Mouse (Mus musculus): ENCODE measurements around the gene Hist1h1t. TPM values are rescaled to one million over a fixed set of nuclear protein-coding genes. Genes with fewer than 3 reads are reported as not detected.

Gene Hist1h1t
- total and polyA plus RNA-seq, 2 experiments from 2014 or later, result 1.6 TPM; not detected in 1

- H3K27me3 ChIP-seq (ENCODE audit: insufficient read depth, low read length), result no peaks in the 10 kb centered on the region
- H3K9me3 ChIP-seq (ENCODE audit: low read length), result no peaks in the 10 kb centered on the region
- no peak overlapping the region for H3K27ac ChIP-seq
- no peaks in the 10 kb centered on the region for H3K4me1 ChIP-seq (ENCODE audit: insufficient read depth, low read length)
- H3K4me3 ChIP-seq (ENCODE audit: low read length), result no peak overlapping the region
- no peak for ATAC-seq
- H3K9ac ChIP-seq (replicated peaks; ENCODE audit: low read length), result no peak overlapping the region
- H3K4me2 ChIP-seq (ENCODE audit: low read depth, low read length), result no peak overlapping the region
- 67% methylated on average over 4 of the region's 4 CpGs for WGBS
- TF ChIP-seq CTCF (IDR thresholded peaks at IDR 0.05; ENCODE audit: low read depth), result no peak
- no peaks in the 10 kb centered on the region for H3K36me3 ChIP-seq (ENCODE audit: insufficient read depth, low read length)
- no peak for DNase-seq (ENCODE audit: low spot score)
Measured at GRCm38 (mm10) chr13:23724239-23724638, 28.6 kb downstream of the Hist1h1t start.

- WGBS, result 36% methylated on average over 1 of the region's 1 CpGs
- DNase-seq (ENCODE audit: low spot score) (no peak), ATAC-seq (no peak)
- Histone ChIP-seq H3K4me1 (ENCODE audit: insufficient read depth, low read length) (no peaks in the 10 kb centered on the region), H3K27ac (no peak overlapping the region), H3K4me3 (ENCODE audit: low read length) (no peak overlapping the region), H3K36me3 (ENCODE audit: insufficient read depth, low read length) (no peaks in the 10 kb centered on the region), H3K4me2 (ENCODE audit: low read depth, low read length) (no peak overlapping the region), H3K9ac (replicated peaks; ENCODE audit: low read length) (no peak overlapping the region), H3K9me3 (ENCODE audit: low read length) (no peaks in the 10 kb centered on the region), H3K27me3 (ENCODE audit: insufficient read depth, low read length) (no peaks in the 10 kb centered on the region)
- TF ChIP-seq CTCF (IDR thresholded peaks at IDR 0.05; ENCODE audit: low read depth), result no peak
Measured at GRCm38 (mm10) chr13:23725213-23725612, 29.6 kb downstream of the Hist1h1t start.

GRCm38 (mm10) chr13:23728472-23729191 lies 33.0 kb downstream of the Hist1h1t start:
- H3K4me2 ChIP-seq (ENCODE audit: low read depth, low read length), result no peak overlapping the region
- DNase-seq (ENCODE audit: low spot score) (no peak), ATAC-seq (no peak)
- no peak for TF ChIP-seq CTCF (IDR thresholded peaks at IDR 0.05; ENCODE audit: low read depth)
- H3K4me1 ChIP-seq (ENCODE audit: insufficient read depth, low read length), result no peaks in the 10 kb centered on the region
- no peak overlapping the region for H3K4me3 ChIP-seq (ENCODE audit: low read length)
- no peak overlapping the region for H3K27ac ChIP-seq
- 71% methylated on average over 18 of the region's 18 CpGs for WGBS
- no peaks in the 10 kb centered on the region for H3K36me3 ChIP-seq (ENCODE audit: insufficient read depth, low read length)
- no peak overlapping the region for H3K9ac ChIP-seq (replicated peaks; ENCODE audit: low read length)
- H3K9me3 ChIP-seq (ENCODE audit: low read length), result no peaks in the 10 kb centered on the region
- H3K27me3 ChIP-seq (ENCODE audit: insufficient read depth, low read length), result no peaks in the 10 kb centered on the region

- 91% methylated on average over 9 of the region's 9 CpGs for WGBS
- ATAC-seq (no peak), DNase-seq (ENCODE audit: low spot score) (no peak)
- Histone ChIP-seq H3K27ac (no peak overlapping the region), H3K4me1 (ENCODE audit: insufficient read depth, low read length) (no peaks in the 10 kb centered on the region), H3K27me3 (ENCODE audit: insufficient read depth, low read length) (no peaks in the 10 kb centered on the region), H3K4me3 (ENCODE audit: low read length) (no peak overlapping the region), H3K9me3 (ENCODE audit: low read length) (no peaks in the 10 kb centered on the region), H3K9ac (replicated peaks; ENCODE audit: low read length) (no peak overlapping the region), H3K4me2 (ENCODE audit: low read depth, low read length) (no peak overlapping the region), H3K36me3 (ENCODE audit: insufficient read depth, low read length) (no peaks in the 10 kb centered on the region)
- no peak for TF ChIP-seq CTCF (IDR thresholded peaks at IDR 0.05; ENCODE audit: low read depth)
Measured at GRCm38 (mm10) chr13:23729192-23729525, 33.5 kb downstream of the Hist1h1t start.

- Histone ChIP-seq H3K9ac (replicated peaks; ENCODE audit: low read length) (no peak overlapping the region), H3K27ac (no peak overlapping the region), H3K27me3 (ENCODE audit: insufficient read depth, low read length) (no peaks in the 10 kb centered on the region), H3K9me3 (ENCODE audit: low read length) (no peaks in the 10 kb centered on the region), H3K4me2 (ENCODE audit: low read depth, low read length) (no peak overlapping the region), H3K36me3 (ENCODE audit: insufficient read depth, low read length) (no peaks in the 10 kb centered on the region), H3K4me1 (ENCODE audit: insufficient read depth, low read length) (no peaks in the 10 kb centered on the region), H3K4me3 (ENCODE audit: low read length) (no peak overlapping the region)
- 92% methylated on average over 5 of the region's 5 CpGs for WGBS
- ATAC-seq (no peak), DNase-seq (ENCODE audit: low spot score) (no peak)
- no peak for TF ChIP-seq CTCF (IDR thresholded peaks at IDR 0.05; ENCODE audit: low read depth)
Measured at GRCm38 (mm10) chr13:23729706-23730105, 34.1 kb downstream of the Hist1h1t start.

- Histone ChIP-seq H3K9me3 (ENCODE audit: low read length) (no peaks in the 10 kb centered on the region), H3K4me3 (ENCODE audit: low read length) (no peak overlapping the region), H3K27ac (no peak overlapping the region), H3K4me1 (ENCODE audit: insufficient read depth, low read length) (no peaks in the 10 kb centered on the region), H3K27me3 (ENCODE audit: insufficient read depth, low read length) (no peaks in the 10 kb centered on the region), H3K36me3 (ENCODE audit: insufficient read depth, low read length) (no peaks in the 10 kb centered on the region), H3K9ac (replicated peaks; ENCODE audit: low read length) (no peak overlapping the region), H3K4me2 (ENCODE audit: low read depth, low read length) (no peak overlapping the region)
- 49% methylated on average over 8 of the region's 8 CpGs for WGBS
- no peak for TF ChIP-seq CTCF (IDR thresholded peaks at IDR 0.05; ENCODE audit: low read depth)
- ATAC-seq (no peak), DNase-seq (ENCODE audit: low spot score) (no peak)
Measured at GRCm38 (mm10) chr13:23730479-23730878, 34.9 kb downstream of the Hist1h1t start.

- Histone ChIP-seq H3K4me1 (ENCODE audit: insufficient read depth, low read length) (no peaks in the 10 kb centered on the region), H3K9ac (replicated peaks; ENCODE audit: low read length) (no peak overlapping the region), H3K27me3 (ENCODE audit: insufficient read depth, low read length) (no peaks in the 10 kb centered on the region), H3K9me3 (ENCODE audit: low read length) (no peaks in the 10 kb centered on the region), H3K27ac (no peak overlapping the region), H3K36me3 (ENCODE audit: insufficient read depth, low read length) (no peaks in the 10 kb centered on the region), H3K4me3 (ENCODE audit: low read length) (no peak overlapping the region), H3K4me2 (ENCODE audit: low read depth, low read length) (no peak overlapping the region)
- peak; percentile 72 for DNase-seq (ENCODE audit: low spot score)
- WGBS, result 23% methylated on average over 8 of the region's 8 CpGs
- TF ChIP-seq CTCF (IDR thresholded peaks at IDR 0.05; ENCODE audit: low read depth), result peak; percentile 88
- 0 out of 2 replicates have a peak, but pooled peaks have one; percentile 49 for ATAC-seq
Measured at GRCm38 (mm10) chr13:23732156-23732804, 36.7 kb downstream of the Hist1h1t start.

Data from hindbrain, postnatal 0 days (tissue).